Mouse (Mus musculus) embryonic facial prominence, embryonic 15.5 days (tissue): ENCODE results near the gene Ly6g5b. TPM values are rescaled to one million over a fixed set of nuclear protein-coding genes. Genes with fewer than 3 reads are reported as not detected.

Experiments used
- ATAC-seq: fragments of 200-750 bp; cut with Nextera tagmentation; 2 replicates; pipeline ENCODE4 v1.8.0; 2017; ENCODE audit warnings: low read depth, moderate TSS enrichment; ENCODE audit not compliant: insufficient number of reproducible peaks, low FRiP score, low TSS enrichment
- H3K27ac ChIP-seq: fragments of 300-500 bp; sonication (generic); replicated peaks from 2 replicates; pipeline ENCODE4 v1.5.1; 2015; ENCODE audit warnings: mild to moderate bottlenecking, inconsistent platforms
- H3K27me3 ChIP-seq: fragments of 300-500 bp; sonication (generic); 2 replicates; pipeline ENCODE4 v1.6.1; 2015; ENCODE audit warnings: inconsistent platforms
- H3K36me3 ChIP-seq: fragments of 300-500 bp; sonication (generic); 2 replicates; pipeline ENCODE4 v1.6.1; 2015; ENCODE audit warnings: mild to moderate bottlenecking, inconsistent platforms
- H3K4me1 ChIP-seq: fragments of 300-500 bp; sonication (generic); 2 replicates; pipeline ENCODE4 v1.6.1; 2015; ENCODE audit warnings: inconsistent platforms
- H3K4me2 ChIP-seq: fragments of 300-500 bp; sonication (generic); replicated peaks from 2 replicates; pipeline ENCODE4 v1.6.1; 2015; ENCODE audit warnings: mild to moderate bottlenecking, inconsistent platforms
- H3K4me3 ChIP-seq: fragments of 300-500 bp; sonication (generic); replicated peaks from 2 replicates; pipeline ENCODE4 v1.5.1; 2015; ENCODE audit warnings: mild to moderate bottlenecking, inconsistent platforms
- H3K9ac ChIP-seq: fragments of 300-500 bp; sonication (generic); 2 replicates; pipeline ENCODE4 v1.6.1; 2015; ENCODE audit warnings: inconsistent platforms
- H3K9me3 ChIP-seq: fragments of 300-500 bp; sonication (generic); replicated peaks from 2 replicates; pipeline ENCODE4 v1.6.1; 2016; ENCODE audit warnings: inconsistent platforms
- WGBS: fragments of 180-500 bp; shearing (Covaris S2); methylation state at CpG from one replicate; pipeline ENCODE4 v1.1.7; 2015; 5-methylcytosine and 5-hydroxymethylcytosine counted together
- polyA plus RNA-seq: library from polyadenylated mRNA; unstranded; fragments of >200 nt; fragmentation: Nextera tagmentation; extraction: Ambion mirVana; gene quantifications from 2 replicates; pipeline ENCODE4 v1.2.1, GENCODE M21; 2015

Gene Ly6g5b
- polyA plus RNA-seq, 1 experiment from 2014 or later, result 1.8 TPM

DNA sequence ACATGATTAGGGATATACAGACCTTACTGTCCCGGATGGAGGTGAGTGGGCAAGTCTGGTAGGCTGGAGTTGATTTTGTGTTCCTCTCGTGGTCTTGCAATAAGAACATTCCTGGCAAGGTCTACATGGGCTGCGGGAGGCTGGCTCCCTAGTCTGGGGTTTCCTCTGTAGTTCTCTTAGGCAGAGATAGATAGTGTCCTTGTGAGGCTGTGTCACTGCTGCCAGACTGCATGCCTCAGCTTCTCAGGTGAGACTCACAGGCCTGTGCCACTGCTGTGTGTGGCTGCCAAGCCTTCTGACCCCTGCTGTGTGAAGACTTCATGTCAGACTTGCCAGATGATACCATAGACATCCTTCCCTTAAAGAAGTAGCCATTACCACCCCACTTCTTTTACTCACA is 24.0 kb upstream of the Ly6g5b start:
- H3K9ac ChIP-seq, result 0 out of 2 replicates have a peak overlapping the region, but pooled peaks have one; percentile 9
- no peaks in the 10 kb centered on the region for H3K27me3 ChIP-seq
- H3K4me1 ChIP-seq, result peaks cover 18% of the 10 kb centered on the region
- H3K4me2 ChIP-seq, result no peak overlapping the region
- H3K27ac ChIP-seq, result no peak overlapping the region
- no peak for ATAC-seq
- WGBS, result 81% methylated on average over 3 of the region's 3 CpGs
- no peak overlapping the region for H3K4me3 ChIP-seq
- no peaks in the 10 kb centered on the region for H3K9me3 ChIP-seq
- peaks cover 69% of the 10 kb centered on the region for H3K36me3 ChIP-seq

DNA sequence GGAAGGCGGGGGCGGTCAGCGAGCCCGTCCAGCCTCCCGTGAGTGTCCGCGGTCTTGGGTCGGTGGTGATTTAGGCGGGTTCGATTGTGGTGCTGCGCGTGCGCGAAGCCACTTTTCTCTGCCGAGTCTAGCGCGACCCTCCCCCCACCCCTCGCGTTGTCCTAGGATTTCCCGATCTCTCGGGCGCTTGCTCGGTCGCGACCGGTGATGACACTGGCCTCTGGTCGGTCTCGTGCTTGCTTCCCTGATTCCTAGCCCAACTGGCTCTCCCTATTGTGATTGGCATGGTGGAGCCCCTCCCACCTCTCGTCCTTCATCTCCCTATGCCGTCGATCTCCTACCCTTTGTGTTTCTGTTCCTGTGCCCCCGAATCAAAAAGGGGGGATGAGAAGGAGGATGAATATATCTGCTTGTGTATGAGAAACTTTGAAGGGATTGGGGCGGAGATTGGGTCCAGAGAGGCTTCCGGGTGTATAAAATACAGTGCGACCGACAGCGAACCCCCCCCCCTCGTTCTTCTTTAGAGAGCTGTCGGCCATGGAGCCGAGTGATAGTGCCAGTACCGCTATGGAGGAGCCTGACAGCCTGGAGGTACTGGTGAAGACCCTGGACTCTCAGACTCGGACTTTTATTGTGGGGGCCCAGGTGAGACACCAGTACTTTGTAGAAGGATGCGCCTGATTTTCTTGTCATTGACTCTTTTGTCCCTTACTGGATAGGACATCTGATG is 20.5 kb upstream of the Ly6g5b start:
- Histone ChIP-seq H3K4me3 (peak overlapping the region; percentile 78), H3K36me3 (peaks cover 35% of the 10 kb centered on the region), H3K4me2 (peak overlapping the region; percentile 80), H3K9me3 (no peaks in the 10 kb centered on the region), H3K27ac (peak overlapping the region; percentile 96), H3K27me3 (no peaks in the 10 kb centered on the region), H3K4me1 (peaks cover 18% of the 10 kb centered on the region), H3K9ac (peak overlapping the region; percentile 68)
- WGBS, result 2% methylated on average over 43 of the region's 43 CpGs
- ATAC-seq, result peak; percentile 39

DNA sequence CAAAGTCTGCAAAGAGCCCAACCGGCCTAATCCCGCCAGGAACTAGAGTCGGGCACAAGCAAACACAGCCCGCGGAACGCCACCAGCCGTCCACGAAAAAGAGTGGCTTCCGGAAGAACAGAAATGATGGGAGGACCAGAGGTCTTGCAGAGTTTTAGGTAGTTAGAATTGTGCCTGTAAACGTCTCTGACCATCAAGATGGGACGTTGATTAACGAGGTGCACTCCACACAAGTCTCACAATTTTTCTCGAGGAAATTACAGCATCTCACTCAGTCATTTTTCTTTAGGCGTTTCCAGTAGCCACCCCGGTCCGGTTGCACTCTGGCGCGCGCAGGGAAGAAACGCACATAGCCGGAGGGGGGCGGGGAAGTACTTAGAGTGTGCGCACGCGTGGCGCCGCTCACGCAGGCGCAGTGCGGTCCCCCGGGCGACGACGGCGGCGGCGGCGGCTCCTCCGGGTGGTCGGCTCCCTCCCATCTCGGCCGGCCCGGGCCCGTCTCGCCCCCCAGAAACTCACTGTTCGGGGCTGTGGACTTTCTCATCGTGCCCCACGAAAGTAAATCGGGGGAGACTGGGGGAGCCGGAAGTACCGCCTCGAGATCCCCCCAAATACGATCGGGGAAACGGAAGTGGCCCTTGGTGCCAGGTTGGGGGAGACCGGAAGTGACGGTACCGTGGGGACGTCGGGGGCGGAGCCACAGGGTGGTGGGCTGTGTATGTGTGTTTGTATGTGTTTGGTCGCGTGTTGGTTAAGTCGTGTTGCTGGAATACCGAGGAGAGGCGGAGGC is 19.8 kb upstream of the Ly6g5b start, which contains the start of gene Bag6:
Gene Bag6 (plus strand): TSS at position 378 of the 790 bp plus-strand sequence.
- Histone ChIP-seq H3K27ac (peak within 1 kb of the TSS; percentile 96), H3K4me3 (peak within 1 kb of the TSS; percentile 78), H3K36me3 (peaks cover 34% of the 10 kb centered on the region), H3K27me3 (no peaks in the 10 kb centered on the region), H3K4me2 (peak within 1 kb of the TSS; percentile 80), H3K4me1 (peaks cover 18% of the 10 kb centered on the region), H3K9me3 (no peaks in the 10 kb centered on the region), H3K9ac (peak within 1 kb of the TSS; percentile 68)
- ATAC-seq, result peak; percentile 95
- under 1% methylated on average over 66 of the region's 66 CpGs for WGBS

DNA sequence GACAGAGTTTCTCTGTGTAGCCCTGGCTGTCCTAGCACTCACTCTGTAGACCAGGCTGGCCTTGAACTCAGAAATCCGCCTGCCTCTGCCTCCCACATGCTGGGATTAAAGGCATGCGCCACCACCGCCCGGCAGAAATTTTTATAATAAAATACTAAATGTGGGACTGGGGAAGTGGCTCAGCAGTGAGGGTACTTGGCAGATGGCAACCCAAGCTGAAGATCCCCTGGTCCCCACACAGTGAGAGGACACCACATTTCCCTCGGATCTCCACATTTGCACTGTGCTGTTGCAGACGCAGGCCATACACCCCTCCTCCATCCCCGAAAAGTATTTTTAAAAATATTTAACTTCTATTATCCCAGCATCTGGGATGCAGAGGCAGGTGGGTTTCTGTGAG is 18.3 kb upstream of the Ly6g5b start:
- Histone ChIP-seq H3K36me3 (peaks cover 23% of the 10 kb centered on the region), H3K4me2 (no peak overlapping the region), H3K4me1 (peaks cover 20% of the 10 kb centered on the region), H3K4me3 (no peak overlapping the region), H3K27me3 (no peaks in the 10 kb centered on the region), H3K27ac (no peak overlapping the region), H3K9ac (no peak overlapping the region), H3K9me3 (no peaks in the 10 kb centered on the region)
- WGBS, result 92% methylated on average over 7 of the region's 7 CpGs
- ATAC-seq, result no peak

DNA sequence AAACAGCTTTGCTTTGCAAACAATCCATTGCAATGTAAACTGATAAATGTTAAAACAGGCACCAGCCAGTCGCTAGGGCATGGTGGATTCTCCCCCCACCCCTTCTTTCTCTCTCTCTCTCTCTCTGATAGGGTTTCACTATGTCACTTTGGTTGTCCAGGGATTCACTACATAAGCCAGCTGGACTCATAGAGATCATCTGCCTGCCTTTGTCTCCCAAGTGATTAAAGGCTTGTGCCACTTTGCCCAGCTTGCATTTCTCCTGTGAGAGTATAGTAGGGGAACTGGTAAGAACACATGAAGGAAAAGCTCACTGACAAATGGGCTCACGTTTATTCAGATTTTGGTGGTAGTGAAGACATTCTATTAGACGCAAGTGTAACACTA is 16.9 kb upstream of the Ly6g5b start:
- no peak overlapping the region for H3K4me3 ChIP-seq
- no peak overlapping the region for H3K4me2 ChIP-seq
- WGBS, result 76% methylated on average over 3 of the region's 3 CpGs
- no peaks in the 10 kb centered on the region for H3K9me3 ChIP-seq
- H3K27me3 ChIP-seq, result no peaks in the 10 kb centered on the region
- H3K4me1 ChIP-seq, result peaks cover 24% of the 10 kb centered on the region
- ATAC-seq, result no peak
- H3K9ac ChIP-seq, result no peak overlapping the region
- no peak overlapping the region for H3K27ac ChIP-seq
- peaks cover 12% of the 10 kb centered on the region for H3K36me3 ChIP-seq

DNA sequence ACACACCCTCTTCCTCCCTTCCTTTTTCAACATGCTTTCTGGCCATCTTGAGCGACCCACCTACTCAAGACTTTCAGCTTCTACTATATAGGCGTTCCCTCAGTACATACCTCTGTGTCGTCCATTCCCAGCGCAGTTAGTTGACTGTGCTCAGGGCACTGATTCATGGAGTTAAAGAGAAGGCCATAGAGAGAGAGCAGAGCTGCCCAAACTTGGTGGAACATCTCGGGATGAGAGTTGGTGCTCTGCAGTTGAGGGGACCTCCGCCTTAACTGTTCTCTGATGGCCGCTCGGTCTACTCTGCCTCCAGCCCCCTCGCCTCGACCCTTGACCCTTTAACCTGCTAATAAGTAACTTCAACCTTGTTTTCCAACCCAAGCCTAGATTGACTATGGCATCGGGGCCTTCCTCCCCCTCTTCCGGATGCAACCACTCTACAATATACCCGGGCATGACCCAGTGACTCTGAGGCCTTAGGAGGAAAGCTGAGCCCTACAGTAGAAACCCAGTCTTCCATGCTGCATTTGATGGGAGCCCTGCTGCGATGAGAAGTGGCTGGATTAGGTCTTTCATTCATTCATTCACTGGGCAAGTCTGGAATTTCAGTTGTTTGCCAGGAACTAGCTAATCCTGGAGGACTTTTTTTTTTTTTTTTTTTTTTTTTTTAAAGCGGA is 16.4 kb upstream of the Ly6g5b start, which contains the start of gene Apom:
Gene Apom (minus strand): TSS at position 551 of the 674 bp plus-strand sequence.
- ATAC-seq, result no peak
- no peaks in the 10 kb centered on the region for H3K9me3 ChIP-seq
- peaks cover 12% of the 10 kb centered on the region for H3K36me3 ChIP-seq
- H3K4me1 ChIP-seq, result peaks cover 24% of the 10 kb centered on the region
- 80% methylated on average over 15 of the region's 15 CpGs for WGBS
- H3K27ac ChIP-seq, result no peak within 1 kb of the TSS
- H3K9ac ChIP-seq, result no peak within 1 kb of the TSS
- H3K4me3 ChIP-seq, result no peak within 1 kb of the TSS
- H3K27me3 ChIP-seq, result no peaks in the 10 kb centered on the region
- no peak within 1 kb of the TSS for H3K4me2 ChIP-seq

DNA sequence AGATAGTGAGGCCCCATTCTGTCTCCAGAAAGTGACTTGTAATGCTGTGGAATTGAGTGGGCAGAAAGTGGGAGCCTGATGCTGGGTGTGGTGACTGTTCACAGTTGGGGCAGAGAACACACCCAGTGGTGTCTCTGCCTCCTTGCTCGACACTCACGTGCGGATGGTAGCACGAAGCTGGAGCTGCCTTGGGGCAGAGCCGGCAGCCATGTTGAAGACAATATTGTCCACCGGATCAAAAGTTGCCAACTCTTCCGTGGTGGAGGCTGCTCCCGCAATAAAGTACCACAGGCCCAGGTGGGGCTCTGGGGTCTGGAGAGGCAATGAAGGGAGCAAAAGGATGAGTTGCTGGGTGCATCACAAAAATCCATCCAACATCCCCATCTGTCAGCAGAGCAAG is 15.8 kb upstream of the Ly6g5b start:
- Histone ChIP-seq H3K36me3 (peaks cover 12% of the 10 kb centered on the region), H3K4me2 (no peak overlapping the region), H3K9ac (no peak overlapping the region), H3K4me1 (peaks cover 21% of the 10 kb centered on the region), H3K27me3 (no peaks in the 10 kb centered on the region), H3K4me3 (no peak overlapping the region), H3K9me3 (no peaks in the 10 kb centered on the region), H3K27ac (no peak overlapping the region)
- WGBS, result 84% methylated on average over 8 of the region's 8 CpGs
- ATAC-seq, result no peak

DNA sequence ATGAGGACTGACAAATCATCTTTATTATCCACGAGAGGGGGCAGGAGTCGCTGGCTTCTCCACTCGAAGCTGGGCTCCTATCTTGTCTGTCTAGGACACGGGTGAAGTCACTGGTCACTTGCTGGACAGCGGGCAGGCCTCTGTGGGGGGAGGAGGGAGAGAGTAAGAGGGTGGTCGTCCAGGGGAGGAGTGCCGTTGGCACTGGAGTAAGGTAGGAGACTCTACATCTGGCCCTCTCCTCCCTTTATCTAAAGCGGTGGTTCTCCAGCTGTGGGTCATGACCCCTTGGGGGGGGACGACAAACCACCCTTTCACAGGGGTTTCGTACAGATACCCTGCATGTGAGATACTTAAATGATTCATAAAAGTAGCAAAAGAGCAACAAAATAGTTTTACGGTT is 13.8 kb upstream of the Ly6g5b start:
- no peak overlapping the region for H3K4me2 ChIP-seq
- no peak overlapping the region for H3K9ac ChIP-seq
- H3K36me3 ChIP-seq, result peaks cover 13% of the 10 kb centered on the region
- 70% methylated on average over 11 of the region's 11 CpGs for WGBS
- peaks cover 31% of the 10 kb centered on the region for H3K4me1 ChIP-seq
- H3K27me3 ChIP-seq, result no peaks in the 10 kb centered on the region
- H3K9me3 ChIP-seq, result no peaks in the 10 kb centered on the region
- no peak overlapping the region for H3K4me3 ChIP-seq
- ATAC-seq, result no peak
- H3K27ac ChIP-seq, result no peak overlapping the region

DNA sequence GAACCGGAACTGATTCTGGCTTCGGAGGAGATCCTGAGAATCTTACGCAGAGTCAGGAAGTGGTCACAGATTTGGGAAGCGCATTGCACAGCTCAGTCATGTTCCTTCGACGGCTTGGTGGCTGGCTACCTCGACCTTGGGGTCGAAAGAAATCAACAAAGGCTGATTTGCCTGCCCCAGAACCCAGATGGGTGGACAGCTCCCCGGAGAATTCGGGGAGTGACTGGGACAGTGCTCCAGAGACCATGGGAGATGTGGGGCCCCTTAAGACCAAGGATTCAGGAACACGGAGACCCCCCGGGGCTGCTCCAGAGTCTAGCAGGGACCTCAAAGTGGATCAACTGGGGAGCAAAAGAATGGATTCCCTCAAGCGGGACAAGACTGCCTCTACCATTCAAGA is 11.8 kb upstream of the Ly6g5b start:
- H3K9ac ChIP-seq, result peak overlapping the region; percentile 73
- peaks cover 38% of the 10 kb centered on the region for H3K4me1 ChIP-seq
- H3K27me3 ChIP-seq, result no peaks in the 10 kb centered on the region
- peak overlapping the region; percentile 71 for H3K4me2 ChIP-seq
- peaks cover 16% of the 10 kb centered on the region for H3K36me3 ChIP-seq
- no peak for ATAC-seq
- no peaks in the 10 kb centered on the region for H3K9me3 ChIP-seq
- 70% methylated on average over 13 of the region's 13 CpGs for WGBS
- peak overlapping the region; percentile 63 for H3K4me3 ChIP-seq
- peak overlapping the region; percentile 89 for H3K27ac ChIP-seq

DNA sequence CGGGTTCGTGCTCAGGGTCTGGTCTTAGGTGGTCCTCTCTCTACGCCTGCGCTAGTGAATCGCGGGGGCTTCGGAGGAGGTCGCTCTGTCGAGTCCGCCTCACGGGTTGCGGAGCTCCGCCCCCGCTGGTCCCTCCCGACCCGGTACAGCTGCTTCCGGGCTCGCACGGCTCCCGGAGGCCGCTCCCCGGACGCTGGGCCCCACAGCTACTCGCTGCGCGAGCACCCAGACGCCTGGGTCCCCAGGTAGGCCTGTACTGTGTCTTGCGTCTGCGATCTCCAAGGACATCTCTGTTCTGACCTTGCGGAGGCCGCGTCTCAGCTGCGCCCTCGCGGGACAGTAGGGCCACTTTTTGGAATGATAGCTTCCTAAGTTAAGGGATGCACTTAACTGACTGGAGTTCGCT is 11.0 kb upstream of the Ly6g5b start, which contains the start of gene D17H6S53E:
Gene D17H6S53E (plus strand): TSS at position 168 of the 406 bp plus-strand sequence.
- under 1% methylated on average over 36 of the region's 36 CpGs for WGBS

DNA sequence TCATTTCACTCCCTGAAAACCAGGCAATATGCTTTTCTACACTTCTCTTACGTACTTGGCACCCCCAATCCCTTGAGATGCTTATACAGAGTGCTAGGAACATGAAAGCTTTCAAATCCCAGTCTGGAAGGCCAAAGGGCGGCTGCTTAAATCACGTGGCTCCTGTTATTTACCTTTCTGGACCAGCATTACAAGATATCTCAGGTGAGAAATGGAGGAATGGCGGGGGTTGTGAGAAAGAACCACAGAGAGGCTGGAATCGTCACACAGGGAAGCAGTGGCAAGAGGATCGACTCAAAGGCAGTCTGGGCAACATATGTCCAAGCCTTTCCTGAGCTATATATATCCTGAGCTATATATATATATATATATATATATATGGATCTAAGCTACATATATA is 10.3 kb upstream of the Ly6g5b start:
- H3K4me1 ChIP-seq, result peaks cover 41% of the 10 kb centered on the region
- peak overlapping the region; percentile 89 for H3K27ac ChIP-seq
- H3K4me2 ChIP-seq, result peak overlapping the region; percentile 71
- no peak for ATAC-seq
- H3K36me3 ChIP-seq, result peaks cover 13% of the 10 kb centered on the region
- H3K9me3 ChIP-seq, result no peaks in the 10 kb centered on the region
- peak overlapping the region; percentile 73 for H3K9ac ChIP-seq
- WGBS, result 22% methylated on average over 6 of the region's 6 CpGs
- H3K27me3 ChIP-seq, result no peaks in the 10 kb centered on the region
- H3K4me3 ChIP-seq, result peak overlapping the region; percentile 63

More for the DNA sequence above, 11.0 kb upstream of the Ly6g5b start, which contains the start of gene D17H6S53E:
- Histone ChIP-seq H3K4me3 (peak within 1 kb of the TSS; percentile 63), H3K27me3 (no peaks in the 10 kb centered on the region), H3K36me3 (peaks cover 16% of the 10 kb centered on the region), H3K9me3 (no peaks in the 10 kb centered on the region), H3K9ac (peak within 1 kb of the TSS; percentile 73), H3K4me2 (peak within 1 kb of the TSS; percentile 71), H3K4me1 (peaks cover 40% of the 10 kb centered on the region), H3K27ac (peak within 1 kb of the TSS; percentile 89)
- peak; percentile 56 for ATAC-seq
